Mouse (Mus musculus): Measurements from ENCODE around the gene Ibsp. TPM values are rescaled to one million over a fixed set of nuclear protein-coding genes. Genes with fewer than 3 reads are reported as not detected.

Gene Ibsp
- polyA plus RNA-seq, 1 experiment from 2014 or later = 0.20 TPM

GRCm38 (mm10) chr5:104330088-104330487 lies 31.1 kb downstream of the Ibsp start:
- 74% methylated on average over 5 of the region's 5 CpGs for WGBS
- Histone ChIP-seq H3K4me3 (no peak overlapping the region), H3K9me3 (no peaks in the 10 kb centered on the region), H3K4me1 (peaks cover 5% of the 10 kb centered on the region; the same call in 1 of the 2 replicates), H3K27me3 (replicated peaks; ENCODE audit: low read depth, poor library complexity, severe bottlenecking) (no peaks in the 10 kb centered on the region), H3K27ac (replicated peaks) (no peak overlapping the region), H3K36me3 (replicated peaks) (no peaks in the 10 kb centered on the region)
- no peak for DNase-seq (ENCODE audit: low spot score)

GRCm38 (mm10) chr5:104332296-104332695 lies 33.3 kb downstream of the Ibsp start:
- Histone ChIP-seq H3K27me3 (replicated peaks; ENCODE audit: low read depth, poor library complexity, severe bottlenecking) (no peaks in the 10 kb centered on the region; the same call in 1 of the 2 replicates), H3K4me3 (no peak overlapping the region), H3K4me1 (peaks cover 5% of the 10 kb centered on the region; the same call in 1 of the 2 replicates), H3K27ac (replicated peaks) (no peak overlapping the region), H3K36me3 (replicated peaks) (no peaks in the 10 kb centered on the region), H3K9me3 (no peaks in the 10 kb centered on the region)
- no peak for DNase-seq (ENCODE audit: low spot score)
- 77% methylated on average over 3 of the region's 3 CpGs for WGBS

- no peaks in the 10 kb centered on the region for H3K9me3 ChIP-seq
- H3K27me3 ChIP-seq (replicated peaks; ENCODE audit: low read depth, poor library complexity, severe bottlenecking) = no peaks in the 10 kb centered on the region; the same call in 1 of the 2 replicates
- peaks cover 5% of the 10 kb centered on the region; the same call in 1 of the 2 replicates for H3K4me1 ChIP-seq
- peak; percentile 61 for DNase-seq (ENCODE audit: low spot score)
- no peak overlapping the region for H3K4me3 ChIP-seq
- H3K36me3 ChIP-seq (replicated peaks) = no peaks in the 10 kb centered on the region
- no peak overlapping the region for H3K27ac ChIP-seq (replicated peaks)
- 49% methylated on average over 7 of the region's 7 CpGs for WGBS
Measured at GRCm38 (mm10) chr5:104333231-104333640, 34.3 kb downstream of the Ibsp start.

GRCm38 (mm10) chr5:104333643-104334042 lies 34.7 kb downstream of the Ibsp start:
- 81% methylated on average over 6 of the region's 6 CpGs for WGBS
- H3K4me3 ChIP-seq = no peak overlapping the region
- H3K27me3 ChIP-seq (replicated peaks; ENCODE audit: low read depth, poor library complexity, severe bottlenecking) = peaks cover 2% of the 10 kb centered on the region
- peaks cover 5% of the 10 kb centered on the region; the same call in 1 of the 2 replicates for H3K4me1 ChIP-seq
- H3K9me3 ChIP-seq = no peaks in the 10 kb centered on the region
- no peak overlapping the region for H3K27ac ChIP-seq (replicated peaks)
- no peak for DNase-seq (ENCODE audit: low spot score)
- no peaks in the 10 kb centered on the region for H3K36me3 ChIP-seq (replicated peaks)

GRCm38 (mm10) chr5:104334516-104334915 lies 35.5 kb downstream of the Ibsp start:
- Histone ChIP-seq H3K9me3 (no peaks in the 10 kb centered on the region), H3K4me3 (no peak overlapping the region), H3K27ac (replicated peaks) (no peak overlapping the region), H3K36me3 (replicated peaks) (no peaks in the 10 kb centered on the region), H3K4me1 (peaks cover 5% of the 10 kb centered on the region; the same call in 1 of the 2 replicates), H3K27me3 (replicated peaks; ENCODE audit: low read depth, poor library complexity, severe bottlenecking) (peaks cover 11% of the 10 kb centered on the region)
- 87% methylated on average over 14 of the region's 14 CpGs for WGBS
- no peak for DNase-seq (ENCODE audit: low spot score)

GRCm38 (mm10) chr5:104335962-104336361 lies 37.0 kb downstream of the Ibsp start:
- no peaks in the 10 kb centered on the region for H3K36me3 ChIP-seq (replicated peaks)
- WGBS = 90% methylated on average over 5 of the region's 5 CpGs
- H3K4me3 ChIP-seq = no peak overlapping the region
- H3K27me3 ChIP-seq (replicated peaks; ENCODE audit: low read depth, poor library complexity, severe bottlenecking) = peaks cover 19% of the 10 kb centered on the region
- H3K4me1 ChIP-seq = peaks cover 8% of the 10 kb centered on the region
- no peaks in the 10 kb centered on the region for H3K9me3 ChIP-seq
- DNase-seq (ENCODE audit: low spot score) = no peak
- no peak overlapping the region for H3K27ac ChIP-seq (replicated peaks)

- WGBS = 86% methylated on average over 4 of the region's 4 CpGs
- Histone ChIP-seq H3K27me3 (replicated peaks; ENCODE audit: low read depth, poor library complexity, severe bottlenecking) (peaks cover 24% of the 10 kb centered on the region), H3K27ac (replicated peaks) (no peak overlapping the region), H3K4me1 (peaks cover 8% of the 10 kb centered on the region), H3K9me3 (no peaks in the 10 kb centered on the region), H3K36me3 (replicated peaks) (no peaks in the 10 kb centered on the region), H3K4me3 (no peak overlapping the region)
- no peak for DNase-seq (ENCODE audit: low spot score)
Measured at GRCm38 (mm10) chr5:104337491-104337890, 38.5 kb downstream of the Ibsp start.

- H3K4me3 ChIP-seq = no peak overlapping the region
- H3K27me3 ChIP-seq (replicated peaks; ENCODE audit: low read depth, poor library complexity, severe bottlenecking) = peaks cover 24% of the 10 kb centered on the region
- 84% methylated on average over 5 of the region's 5 CpGs for WGBS
- H3K4me1 ChIP-seq = peaks cover 3% of the 10 kb centered on the region
- no peaks in the 10 kb centered on the region for H3K9me3 ChIP-seq
- no peak for DNase-seq (ENCODE audit: low spot score)
- no peak overlapping the region for H3K27ac ChIP-seq (replicated peaks)
- H3K36me3 ChIP-seq (replicated peaks) = no peaks in the 10 kb centered on the region
Measured at GRCm38 (mm10) chr5:104339009-104339408, 40.0 kb downstream of the Ibsp start.

- WGBS = 23% methylated on average over 14 of the region's 14 CpGs
- H3K4me1 ChIP-seq = peaks cover 3% of the 10 kb centered on the region
- H3K27ac ChIP-seq (replicated peaks) = no peak overlapping the region
- DNase-seq (ENCODE audit: low spot score) = peak; percentile 57
- H3K9me3 ChIP-seq = no peaks in the 10 kb centered on the region
- H3K4me3 ChIP-seq = 0 out of 2 replicates have a peak overlapping the region, but pooled peaks have one; percentile 16
- H3K27me3 ChIP-seq (replicated peaks; ENCODE audit: low read depth, poor library complexity, severe bottlenecking) = peaks cover 24% of the 10 kb centered on the region
- no peaks in the 10 kb centered on the region for H3K36me3 ChIP-seq (replicated peaks)
Measured at GRCm38 (mm10) chr5:104339706-104340512, 40.9 kb downstream of the Ibsp start.

GRCm38 (mm10) chr5:104340513-104340829 lies 41.5 kb downstream of the Ibsp start:
- H3K9me3 ChIP-seq = no peaks in the 10 kb centered on the region
- H3K4me3 ChIP-seq = no peak overlapping the region
- peaks cover 3% of the 10 kb centered on the region for H3K4me1 ChIP-seq
- H3K27ac ChIP-seq (replicated peaks) = no peak overlapping the region
- DNase-seq (ENCODE audit: low spot score) = no peak
- peaks cover 24% of the 10 kb centered on the region for H3K27me3 ChIP-seq (replicated peaks; ENCODE audit: low read depth, poor library complexity, severe bottlenecking)
- H3K36me3 ChIP-seq (replicated peaks) = no peaks in the 10 kb centered on the region
- WGBS = 89% methylated on average over 4 of the region's 4 CpGs

GRCm38 (mm10) chr5:104342881-104343280 lies 43.9 kb downstream of the Ibsp start:
- Histone ChIP-seq H3K4me3 (no peak overlapping the region), H3K9me3 (no peaks in the 10 kb centered on the region), H3K27ac (replicated peaks) (no peak overlapping the region), H3K36me3 (replicated peaks) (no peaks in the 10 kb centered on the region), H3K27me3 (replicated peaks; ENCODE audit: low read depth, poor library complexity, severe bottlenecking) (peaks cover 24% of the 10 kb centered on the region), H3K4me1 (peaks cover 3% of the 10 kb centered on the region)
- WGBS = 45% methylated on average over 6 of the region's 6 CpGs
- DNase-seq (ENCODE audit: low spot score) = no peak

GRCm38 (mm10) chr5:104344526-104345240 lies 45.7 kb downstream of the Ibsp start:
- peak; percentile 36 for DNase-seq (ENCODE audit: low spot score)
- 74% methylated on average over 9 of the region's 9 CpGs for WGBS
- no peak overlapping the region for H3K4me3 ChIP-seq

GRCm38 (mm10) chr5:104345241-104345630 lies 46.3 kb downstream of the Ibsp start:
- Histone ChIP-seq H3K9me3 (no peaks in the 10 kb centered on the region), H3K4me3 (no peak overlapping the region), H3K27me3 (replicated peaks; ENCODE audit: low read depth, poor library complexity, severe bottlenecking) (peaks cover 11% of the 10 kb centered on the region), H3K4me1 (no peaks in the 10 kb centered on the region), H3K27ac (replicated peaks) (no peak overlapping the region), H3K36me3 (replicated peaks) (no peaks in the 10 kb centered on the region)
- WGBS = 70% methylated on average over 6 of the region's 6 CpGs
- peak; percentile 34 for DNase-seq (ENCODE audit: low spot score)

More at GRCm38 (mm10) chr5:104344526-104345240, 45.7 kb downstream of the Ibsp start:
- Histone ChIP-seq H3K4me1 (peaks cover 2% of the 10 kb centered on the region), H3K9me3 (no peaks in the 10 kb centered on the region), H3K27me3 (replicated peaks; ENCODE audit: low read depth, poor library complexity, severe bottlenecking) (peaks cover 11% of the 10 kb centered on the region), H3K36me3 (replicated peaks) (no peaks in the 10 kb centered on the region), H3K27ac (replicated peaks) (no peak overlapping the region)
